Mouse (Mus musculus) granulocyte monocyte progenitor cell, adult 5-6 weeks (primary cell): Measurements from ENCODE around the gene Slc16a3. TPM values are rescaled to one million over a fixed set of nuclear protein-coding genes. Genes with fewer than 3 reads are reported as not detected.

Experiments used
- ATAC-seq: replicated peaks from 2 replicates; pipeline ENCODE4 v1.8.0; 2016; ENCODE audit warnings: mild to moderate bottlenecking, moderate TSS enrichment, inconsistent platforms; ENCODE audit not compliant: poor library complexity, severe bottlenecking
- total RNA-seq, 2 experiments: library from RNA; stranded (forward) in 1 of 2; stranded (reverse) in 1 of 2; fragments of 200-712, 200-1000 nt in 1 of 2; fragments of >200 nt in 1 of 2; fragmentation: Nextera tagmentation in 1 of 2; gene quantifications; 2 replicates each; pipeline ENCODE4 v1.2.3; 2014 to 2017

The Slc16a3 gene
- total RNA-seq, 2 experiments from 2014 or later: 4.7 to 11.3 TPM

DNA sequence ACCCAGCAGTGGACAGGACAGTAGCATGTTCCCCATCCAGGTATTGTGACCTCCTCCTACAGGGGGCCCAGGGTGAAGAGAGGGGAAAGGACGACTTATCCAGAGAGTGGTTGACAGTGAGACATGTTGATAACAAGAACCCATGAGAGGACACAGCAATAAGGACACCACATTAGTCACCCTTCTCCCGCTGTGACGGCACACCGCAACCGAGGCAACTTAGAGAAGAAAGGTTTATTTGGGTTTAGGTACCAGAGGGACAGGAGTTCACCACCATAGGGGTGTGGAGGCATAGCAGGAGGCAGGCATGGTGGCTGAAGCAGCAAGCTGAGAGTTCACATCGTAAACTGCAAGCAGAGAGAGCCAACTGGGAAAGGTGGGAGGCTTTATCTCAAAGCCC, 57.9 kb downstream of the Slc16a3 start:
- no peak for ATAC-seq

DNA sequence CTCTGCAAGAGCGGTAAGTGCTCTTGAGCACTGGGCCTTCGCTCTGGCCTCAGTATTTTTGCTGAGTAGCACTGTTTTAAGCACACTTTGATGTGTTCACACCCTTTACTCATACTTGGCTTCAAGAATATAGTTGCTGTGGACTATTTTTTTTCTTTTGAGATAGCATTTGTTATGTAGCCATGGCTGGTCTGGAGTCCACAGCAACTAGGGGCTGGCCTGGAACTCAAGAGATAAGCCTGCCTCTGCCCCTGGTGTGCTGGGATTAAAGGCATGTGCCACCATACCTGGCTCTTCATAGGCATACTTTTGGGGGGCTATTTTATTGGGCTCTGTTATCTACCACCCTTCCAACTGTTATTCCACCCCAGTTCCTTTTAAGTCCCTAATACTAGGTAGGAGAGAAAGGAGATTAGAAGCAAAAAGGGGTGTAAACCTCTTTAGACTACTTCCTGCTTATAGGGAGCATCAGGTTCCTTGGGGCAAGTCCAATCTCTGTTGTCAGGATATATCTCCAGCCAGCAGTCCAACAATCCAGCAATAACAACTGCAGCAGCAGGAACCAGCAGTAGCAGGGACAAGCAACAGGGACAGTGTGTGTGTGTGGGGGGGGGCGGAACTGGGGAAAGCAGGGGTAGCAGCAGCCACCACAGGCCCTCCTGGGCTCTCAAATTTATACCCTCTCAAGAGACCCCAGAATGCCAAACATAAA, 61.9 kb downstream of the Slc16a3 start:
- no peak for ATAC-seq

Other genes starting within 250 kb of the Slc16a3 start
- 99.2 and 129 TPM in 2 replicates for gene Cenpx, start 234.7 kb upstream of the Slc16a3 start, total RNA-seq (2014; fragmentation: Nextera tagmentation)
- 110 and 151 TPM in 2 replicates for gene Cenpx, start 234.7 kb upstream of the Slc16a3 start, total RNA-seq (2017)
- 16.7 and 35.0 TPM in 2 replicates for gene Lrrc45, start 234.6 kb upstream of the Slc16a3 start, total RNA-seq (2014; fragmentation: Nextera tagmentation)
- gene Lrrc45, start 234.6 kb upstream of the Slc16a3 start, total RNA-seq (2017): 30.6 and 46.2 TPM in 2 replicates
- 2.1 and 5.1 TPM in 2 replicates for gene Rac3, start 227.0 kb upstream of the Slc16a3 start, total RNA-seq (2014; fragmentation: Nextera tagmentation)
- 1.1 TPM in 2 replicates for gene Rac3, start 227.0 kb upstream of the Slc16a3 start, total RNA-seq (2017)
- gene Dcxr, start 221.2 kb upstream of the Slc16a3 start, total RNA-seq (2014; fragmentation: Nextera tagmentation): 15.9 and 24.1 TPM in 2 replicates
- gene Dcxr, start 221.2 kb upstream of the Slc16a3 start, total RNA-seq (2017): 14.5 and 18.6 TPM in 2 replicates
- not detected in 2 replicates for gene Cbr2, start 216.4 kb upstream of the Slc16a3 start, total RNA-seq (2014; fragmentation: Nextera tagmentation)
- not detected in 2 replicates for gene Cbr2, start 216.4 kb upstream of the Slc16a3 start, total RNA-seq (2017)
- gene Hmga1b, start 185.7 kb upstream of the Slc16a3 start, total RNA-seq (2014; fragmentation: Nextera tagmentation): 12.8 and 179 TPM in 2 replicates
- gene Hmga1b, start 185.7 kb upstream of the Slc16a3 start, total RNA-seq (2017): 16.3 and 157 TPM in 2 replicates
- 23.8 TPM in 2 replicates for gene Rfng, start 164.3 kb upstream of the Slc16a3 start, total RNA-seq (2014; fragmentation: Nextera tagmentation)
- gene Rfng, start 164.3 kb upstream of the Slc16a3 start, total RNA-seq (2017): 3.1 and 4.7 TPM in 2 replicates
- 82.5 and 83.6 TPM in 2 replicates for gene Gps1, start 164.2 kb upstream of the Slc16a3 start, total RNA-seq (2014; fragmentation: Nextera tagmentation)
- 91.8 and 116 TPM in 2 replicates for gene Gps1, start 164.2 kb upstream of the Slc16a3 start, total RNA-seq (2017)
- gene Dus1l, start 152.1 kb upstream of the Slc16a3 start, total RNA-seq (2014; fragmentation: Nextera tagmentation): 48.2 and 60.7 TPM in 2 replicates
- gene Dus1l, start 152.1 kb upstream of the Slc16a3 start, total RNA-seq (2017): 63.0 and 74.8 TPM in 2 replicates
- gene Fasn, start 123.9 kb upstream of the Slc16a3 start, total RNA-seq (2014; fragmentation: Nextera tagmentation): 79.3 and 146 TPM in 2 replicates
- gene Fasn, start 123.9 kb upstream of the Slc16a3 start, total RNA-seq (2017): 45.2 and 59.7 TPM in 2 replicates
- gene Ccdc57, start 15.6 kb upstream of the Slc16a3 start, total RNA-seq (2014; fragmentation: Nextera tagmentation): 4.6 and 5.2 TPM in 2 replicates
- 5.6 and 6.9 TPM in 2 replicates for gene Ccdc57, start 15.6 kb upstream of the Slc16a3 start, total RNA-seq (2017)
- gene Csnk1d, start 42.9 kb downstream of the Slc16a3 start, total RNA-seq (2014; fragmentation: Nextera tagmentation): 53.7 and 63.6 TPM in 2 replicates
- 68.2 and 70.6 TPM in 2 replicates for gene Csnk1d, start 42.9 kb downstream of the Slc16a3 start, total RNA-seq (2017)
- gene Cd7, start 90.9 kb downstream of the Slc16a3 start, total RNA-seq (2014; fragmentation: Nextera tagmentation): 6.1 TPM in 1 of 2 replicates, not detected in the other
- not detected in 2 replicates for gene Cd7, start 90.9 kb downstream of the Slc16a3 start, total RNA-seq (2017)
- gene Sectm1b, start 115.1 kb downstream of the Slc16a3 start, total RNA-seq (2014; fragmentation: Nextera tagmentation): not detected in 2 replicates
- gene Sectm1b, start 115.1 kb downstream of the Slc16a3 start, total RNA-seq (2017): not detected in 2 replicates
- not detected in 2 replicates for gene Sectm1a, start 132.7 kb downstream of the Slc16a3 start, total RNA-seq (2014; fragmentation: Nextera tagmentation)
- gene Sectm1a, start 132.7 kb downstream of the Slc16a3 start, total RNA-seq (2017): not detected in 2 replicates
- not detected in 2 replicates for gene Tex19.2, start 170.2 kb downstream of the Slc16a3 start, total RNA-seq (2014; fragmentation: Nextera tagmentation)
- not detected in 2 replicates for gene Tex19.2, start 170.2 kb downstream of the Slc16a3 start, total RNA-seq (2017)
- gene Tex19.1, start 197.7 kb downstream of the Slc16a3 start, total RNA-seq (2014; fragmentation: Nextera tagmentation): not detected in 2 replicates
- not detected in 2 replicates for gene Tex19.1, start 197.7 kb downstream of the Slc16a3 start, total RNA-seq (2017)
- not detected in 2 replicates for gene Uts2r, start 211.8 kb downstream of the Slc16a3 start, total RNA-seq (2014; fragmentation: Nextera tagmentation)
- not detected in 2 replicates for gene Uts2r, start 211.8 kb downstream of the Slc16a3 start, total RNA-seq (2017)